Mouse (Mus musculus): ENCODE results near the gene Hoxa9. TPM values are rescaled to one million over a fixed set of nuclear protein-coding genes. Genes with fewer than 3 reads are reported as not detected.

Hoxa9 gene
- polyA plus RNA-seq, 1 experiment from 2014 or later = 0.13 TPM

DNA sequence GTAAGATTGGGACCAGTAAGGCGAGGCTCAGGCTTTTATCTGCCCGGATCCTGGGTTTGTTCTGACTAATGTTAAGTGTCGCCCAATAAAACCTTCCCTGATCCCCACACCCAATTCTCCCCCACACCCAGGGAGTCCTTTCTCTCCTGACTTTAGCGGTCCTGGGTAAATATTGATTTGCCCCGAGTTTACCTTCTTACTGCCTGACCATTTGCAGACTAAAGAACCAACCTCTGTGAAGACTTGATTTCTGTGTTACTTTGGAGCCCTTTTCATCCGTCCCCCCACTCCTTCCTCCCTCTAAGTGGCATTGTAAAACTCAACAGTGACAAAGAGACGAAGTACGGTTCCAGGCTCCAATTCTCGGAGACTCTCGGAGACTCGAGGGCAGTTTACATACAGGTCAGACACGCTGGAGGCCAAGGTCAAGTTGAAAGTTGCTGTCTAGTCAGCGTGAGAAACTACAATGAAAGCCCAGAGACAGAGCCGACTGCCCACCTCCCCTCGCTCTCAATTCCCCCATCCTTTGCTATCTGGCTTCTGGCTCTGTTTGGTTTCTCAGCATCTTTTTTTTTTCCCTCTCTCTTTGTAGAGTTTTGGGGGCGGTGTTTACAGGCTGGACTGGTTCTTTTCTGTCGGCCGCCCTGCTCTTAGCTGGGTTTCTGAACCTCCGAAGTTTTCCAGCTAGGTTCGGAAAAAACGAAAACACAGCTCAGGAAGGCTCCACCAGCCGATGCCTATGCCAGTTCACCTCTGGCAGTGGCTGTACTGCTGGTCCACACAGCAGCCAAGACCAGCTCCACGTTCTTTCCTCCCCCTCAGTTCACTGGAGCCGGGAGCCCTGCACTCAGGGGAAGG is 31.8 kb upstream of the Hoxa9 start:
- Histone ChIP-seq H3K27me3 (ENCODE audit: control insufficient read depth, insufficient read depth, low read depth, low read length) (peaks cover 95% of the 10 kb centered on the region), H3K4me2 (ENCODE audit: low read depth, low read length) (no peak overlapping the region)
- WGBS (ENCODE audit: insufficient replicate concordance) = 2% methylated on average over 24 of the region's 24 CpGs

GRCm38 (mm10) chr6:52261751-52262462 is 31.0 kb upstream of the Hoxa9 start:
- peaks cover 97% of the 10 kb centered on the region for H3K27me3 ChIP-seq (ENCODE audit: control insufficient read depth, insufficient read depth, low read depth, low read length)
- no peak for ATAC-seq (ENCODE audit: low read depth)
- WGBS (ENCODE audit: insufficient replicate concordance) = 7% methylated on average over 9 of the region's 9 CpGs

More for the DNA sequence above, 31.8 kb upstream of the Hoxa9 start:
- Histone ChIP-seq H3K9ac (ENCODE audit: low read depth, low read length) (no peak overlapping the region), H3K36me3 (ENCODE audit: control insufficient read depth, insufficient read depth) (no peaks in the 10 kb centered on the region), H3K4me1 (ENCODE audit: control insufficient read depth, low read depth, low read length) (peaks cover 3% of the 10 kb centered on the region; the same call in 1 of the 2 replicates), H3K4me3 (ENCODE audit: low read depth, low read length) (no peak overlapping the region), H3K27ac (ENCODE audit: low read length) (no peak overlapping the region), H3K9me3 (replicated peaks; ENCODE audit: control insufficient read depth, low read length) (no peaks in the 10 kb centered on the region)
- no peak for ATAC-seq (ENCODE audit: low read depth)

DNA sequence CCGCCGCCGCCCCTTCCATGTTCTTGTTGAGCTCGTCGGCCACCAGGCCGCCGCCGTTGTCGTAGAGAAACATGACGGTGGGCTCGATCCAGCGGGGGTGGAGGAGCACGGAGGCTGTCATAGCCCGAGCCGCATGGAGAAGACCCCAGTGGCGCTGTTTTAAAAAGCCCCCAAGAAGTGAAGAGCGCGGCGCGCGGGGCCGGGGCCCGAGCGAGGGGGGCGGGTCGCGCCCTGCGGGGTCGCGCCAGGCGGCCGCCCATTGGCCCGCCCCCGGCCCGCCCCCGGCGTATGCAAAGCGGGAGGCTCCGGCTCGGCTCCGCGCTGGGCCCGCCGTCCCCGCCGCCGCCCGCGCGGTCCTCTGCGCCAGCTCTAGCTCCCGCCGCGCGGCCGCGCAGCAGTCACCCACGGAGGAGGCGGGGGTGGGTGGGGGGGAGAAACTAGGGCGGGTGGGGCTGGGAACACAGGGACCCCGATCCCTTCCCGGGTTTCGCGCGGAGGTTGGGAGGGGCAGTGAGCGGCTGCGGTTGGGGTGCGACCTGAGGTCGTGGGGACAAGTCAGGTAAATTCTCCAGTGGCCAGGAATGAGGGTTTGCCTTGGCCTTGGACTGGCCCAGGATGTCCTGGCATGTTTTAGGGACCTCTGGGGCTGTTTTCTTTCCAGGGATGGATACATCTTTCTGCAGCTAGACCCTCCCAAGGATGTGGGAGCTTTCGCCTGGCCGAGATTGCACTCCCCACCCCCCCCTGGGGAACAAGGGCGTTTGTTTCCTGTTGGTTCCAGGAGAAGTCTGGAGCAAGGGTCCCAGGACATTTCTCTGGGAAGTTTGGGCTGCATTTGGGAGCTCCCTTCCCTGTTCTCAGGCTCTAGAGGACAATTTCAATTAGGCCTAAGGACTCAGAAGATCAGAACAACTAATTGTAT is 30.0 kb upstream of the Hoxa9 start, which contains the start of gene Hoxa13:
Gene Hoxa13, minus strand, starts transcription at position 227 of the 922 bp plus-strand sequence.
- Histone ChIP-seq H3K27ac (ENCODE audit: low read length) (no peak within 1 kb of the TSS), H3K4me3 (ENCODE audit: low read depth, low read length) (peak within 1 kb of the TSS; percentile 50), H3K4me1 (ENCODE audit: control insufficient read depth, low read depth, low read length) (peaks cover 3% of the 10 kb centered on the region; the same call in 1 of the 2 replicates), H3K9ac (ENCODE audit: low read depth, low read length) (no peak within 1 kb of the TSS), H3K9me3 (replicated peaks; ENCODE audit: control insufficient read depth, low read length) (no peaks in the 10 kb centered on the region), H3K27me3 (ENCODE audit: control insufficient read depth, insufficient read depth, low read depth, low read length) (peaks cover 92% of the 10 kb centered on the region), H3K36me3 (ENCODE audit: control insufficient read depth, insufficient read depth) (no peaks in the 10 kb centered on the region), H3K4me2 (ENCODE audit: low read depth, low read length) (peak within 1 kb of the TSS; percentile 66)
- peak; percentile 50 for ATAC-seq (ENCODE audit: low read depth)
- under 1% methylated on average over 57 of the region's 72 CpGs for WGBS (ENCODE audit: insufficient replicate concordance)

More at GRCm38 (mm10) chr6:52261751-52262462, 31.0 kb upstream of the Hoxa9 start:
- Histone ChIP-seq H3K27ac (ENCODE audit: low read length) (no peak overlapping the region), H3K4me1 (ENCODE audit: control insufficient read depth, low read depth, low read length) (peaks cover 3% of the 10 kb centered on the region; the same call in 1 of the 2 replicates), H3K4me3 (ENCODE audit: low read depth, low read length) (no peak overlapping the region), H3K9me3 (replicated peaks; ENCODE audit: control insufficient read depth, low read length) (no peaks in the 10 kb centered on the region), H3K9ac (ENCODE audit: low read depth, low read length) (no peak overlapping the region), H3K36me3 (ENCODE audit: control insufficient read depth, insufficient read depth) (no peaks in the 10 kb centered on the region), H3K4me2 (ENCODE audit: low read depth, low read length) (no peak overlapping the region)

GRCm38 (mm10) chr6:52259811-52260261 is 28.9 kb upstream of the Hoxa9 start:
- no peak for ATAC-seq (ENCODE audit: low read depth)
- 1% methylated on average over 39 of the region's 39 CpGs for WGBS (ENCODE audit: insufficient replicate concordance)
- H3K4me3 ChIP-seq (ENCODE audit: low read depth, low read length) = peak overlapping the region; percentile 50

DNA sequence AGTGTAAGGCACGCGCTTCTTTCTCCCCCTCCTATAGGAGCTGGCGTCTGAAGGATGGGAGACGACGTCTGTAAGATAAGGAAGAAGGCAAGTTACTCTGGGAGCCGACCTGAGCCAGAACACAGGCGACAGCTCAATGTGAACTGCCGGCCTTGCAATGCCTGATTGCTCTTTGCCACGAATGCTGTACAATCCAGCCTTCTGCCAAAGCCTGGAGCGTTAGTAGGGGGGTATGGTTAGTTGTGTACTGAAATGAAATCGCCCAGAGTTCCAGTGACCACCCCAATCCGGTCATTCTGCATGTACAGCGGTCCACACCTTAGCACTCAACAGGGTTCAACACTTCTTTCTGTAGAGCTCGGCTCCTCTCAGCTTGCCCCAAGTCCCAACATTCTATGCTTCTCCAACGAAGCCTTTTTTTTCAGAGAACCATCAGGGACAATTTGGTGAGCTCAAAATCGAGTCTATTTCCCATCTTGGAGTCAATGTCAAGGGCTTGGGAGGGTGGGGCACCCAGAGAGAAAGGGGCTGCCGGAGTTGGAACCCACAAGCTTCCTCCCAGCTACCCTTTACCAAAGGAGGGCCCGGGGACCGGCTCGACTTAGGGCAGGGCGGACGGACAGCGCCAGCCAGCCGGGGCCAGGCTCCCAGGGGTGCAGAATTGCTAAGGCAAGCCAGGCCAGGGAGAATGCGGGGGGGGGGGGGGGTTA is 28.3 kb upstream of the Hoxa9 start:
- Histone ChIP-seq H3K4me1 (ENCODE audit: control insufficient read depth, low read depth, low read length) (peaks cover 3% of the 10 kb centered on the region; the same call in 1 of the 2 replicates), H3K27me3 (ENCODE audit: control insufficient read depth, insufficient read depth, low read depth, low read length) (peaks cover 84% of the 10 kb centered on the region), H3K9me3 (replicated peaks; ENCODE audit: control insufficient read depth, low read length) (no peaks in the 10 kb centered on the region), H3K27ac (ENCODE audit: low read length) (no peak overlapping the region), H3K4me3 (ENCODE audit: low read depth, low read length) (no peak overlapping the region), H3K4me2 (ENCODE audit: low read depth, low read length) (no peak overlapping the region), H3K9ac (ENCODE audit: low read depth, low read length) (no peak overlapping the region), H3K36me3 (ENCODE audit: control insufficient read depth, insufficient read depth) (no peaks in the 10 kb centered on the region)
- 1% methylated on average over 24 of the region's 25 CpGs for WGBS (ENCODE audit: insufficient replicate concordance)
- no peak for ATAC-seq (ENCODE audit: low read depth)

More at GRCm38 (mm10) chr6:52259811-52260261, 28.9 kb upstream of the Hoxa9 start:
- Histone ChIP-seq H3K9me3 (replicated peaks; ENCODE audit: control insufficient read depth, low read length) (no peaks in the 10 kb centered on the region), H3K9ac (ENCODE audit: low read depth, low read length) (no peak overlapping the region), H3K4me1 (ENCODE audit: control insufficient read depth, low read depth, low read length) (peaks cover 3% of the 10 kb centered on the region; the same call in 1 of the 2 replicates), H3K36me3 (ENCODE audit: control insufficient read depth, insufficient read depth) (no peaks in the 10 kb centered on the region), H3K27ac (ENCODE audit: low read length) (no peak overlapping the region), H3K27me3 (ENCODE audit: control insufficient read depth, insufficient read depth, low read depth, low read length) (peaks cover 87% of the 10 kb centered on the region), H3K4me2 (ENCODE audit: low read depth, low read length) (peak overlapping the region; percentile 66)

GRCm38 (mm10) chr6:52256956-52257355 is 26.1 kb upstream of the Hoxa9 start:
- H3K36me3 ChIP-seq (ENCODE audit: control insufficient read depth, insufficient read depth) = no peaks in the 10 kb centered on the region
- ATAC-seq (ENCODE audit: low read depth) = no peak
- peaks cover 84% of the 10 kb centered on the region for H3K27me3 ChIP-seq (ENCODE audit: control insufficient read depth, insufficient read depth, low read depth, low read length)
- WGBS (ENCODE audit: insufficient replicate concordance) = 0% methylated on average over 6 of the region's 6 CpGs
- peaks cover 3% of the 10 kb centered on the region; the same call in 1 of the 2 replicates for H3K4me1 ChIP-seq (ENCODE audit: control insufficient read depth, low read depth, low read length)
- no peaks in the 10 kb centered on the region for H3K9me3 ChIP-seq (replicated peaks; ENCODE audit: control insufficient read depth, low read length)
- no peak overlapping the region for H3K4me2 ChIP-seq (ENCODE audit: low read depth, low read length)
- no peak overlapping the region for H3K27ac ChIP-seq (ENCODE audit: low read length)
- no peak overlapping the region for H3K4me3 ChIP-seq (ENCODE audit: low read depth, low read length)
- no peak overlapping the region for H3K9ac ChIP-seq (ENCODE audit: low read depth, low read length)

- Histone ChIP-seq H3K27ac (ENCODE audit: low read length) (no peak overlapping the region), H3K4me2 (ENCODE audit: low read depth, low read length) (no peak overlapping the region), H3K4me3 (ENCODE audit: low read depth, low read length) (no peak overlapping the region), H3K27me3 (ENCODE audit: control insufficient read depth, insufficient read depth, low read depth, low read length) (peaks cover 84% of the 10 kb centered on the region), H3K9ac (ENCODE audit: low read depth, low read length) (no peak overlapping the region), H3K36me3 (ENCODE audit: control insufficient read depth, insufficient read depth) (no peaks in the 10 kb centered on the region), H3K9me3 (replicated peaks; ENCODE audit: control insufficient read depth, low read length) (no peaks in the 10 kb centered on the region), H3K4me1 (ENCODE audit: control insufficient read depth, low read depth, low read length) (no peaks in the 10 kb centered on the region)
- ATAC-seq (ENCODE audit: low read depth) = no peak
- WGBS (ENCODE audit: insufficient replicate concordance) = 1% methylated on average over 59 of the region's 59 CpGs
These were observed 22.9 kb upstream of the Hoxa9 start for GRCm38 (mm10) chr6:52253511-52254500.

Data from liver, embryonic 16.5 days (tissue).